Mouse (Mus musculus) lung, postnatal 0 days (tissue): Measurements from ENCODE around the gene Plcb1. TPM values are rescaled to one million over a fixed set of nuclear protein-coding genes. Genes with fewer than 3 reads are reported as not detected.

Source experiments
- ATAC-seq: fragments of 200-750 bp; cut with Nextera tagmentation; 2 replicates; pipeline ENCODE4 v1.8.0; 2017; ENCODE audit warnings: moderate library complexity
- DNase-seq: peaks from one replicate; pipeline ENCODE4 v3.0.0-alpha.2; 2016; ENCODE audit warnings: low spot score
- H3K27ac ChIP-seq: fragments of 300-500 bp; sonication (generic); 2 replicates; pipeline ENCODE4 v1.5.1; 2014; ENCODE audit warnings: antibody characterized with exemption, mild to moderate bottlenecking, low read length, mixed read lengths
- H3K27me3 ChIP-seq: fragments of 300-500 bp; sonication (generic); replicated peaks from 2 replicates; pipeline ENCODE4 v1.6.1; 2014; ENCODE audit warnings: low read length, mixed read lengths; ENCODE audit not compliant: insufficient read depth
- H3K36me3 ChIP-seq: fragments of 300-500 bp; sonication (generic); 2 replicates; pipeline ENCODE4 v1.6.1; 2014; ENCODE audit warnings: low read length, mixed read lengths; ENCODE audit not compliant: insufficient read depth
- H3K4me1 ChIP-seq: fragments of 300-500 bp; sonication (generic); 2 replicates; pipeline ENCODE4 v1.6.1; 2014; ENCODE audit warnings: antibody characterized with exemption, low read depth, low read length, mixed read lengths; ENCODE audit not compliant: insufficient read depth
- H3K4me2 ChIP-seq: fragments of 300-500 bp; sonication (generic); replicated peaks from 2 replicates; pipeline ENCODE4 v1.6.1; 2014; ENCODE audit warnings: low read depth, mild to moderate bottlenecking, low read length, moderate library complexity, mixed read lengths
- H3K4me3 ChIP-seq: fragments of 300-500 bp; sonication (generic); 2 replicates; pipeline ENCODE4 v1.5.1; 2014; ENCODE audit warnings: low read depth, low read length
- H3K9ac ChIP-seq: fragments of 300-500 bp; sonication (generic); replicated peaks from 2 replicates; pipeline ENCODE4 v1.6.1; 2014; ENCODE audit warnings: low read depth, mild to moderate bottlenecking
- H3K9me3 ChIP-seq: fragments of 300-500 bp; sonication (generic); 2 replicates; pipeline ENCODE4 v1.6.1; 2016; ENCODE audit warnings: low read length, mixed read lengths
- CTCF ChIP-seq: IDR thresholded peaks from 2 replicates; pipeline ENCODE4 v1.5.1; 2016; ENCODE audit warnings: antibody characterized with exemption, mild to moderate bottlenecking
- EP300 ChIP-seq: IDR thresholded peaks from 2 replicates; pipeline ENCODE4 v1.6.1; 2016; ENCODE audit warnings: antibody characterized with exemption, mild to moderate bottlenecking, control low read depth
- WGBS: fragments of 180-500 bp; shearing (Covaris S2); extraction: QIAGEN DNeasy Blood & Tissue Kit; methylation state at CpG from one replicate; pipeline ENCODE4 v1.1.7; 2014; 5-methylcytosine and 5-hydroxymethylcytosine counted together
- polyA plus RNA-seq: library from polyadenylated mRNA; unstranded; fragments of >200 nt; fragmentation: Nextera tagmentation; extraction: Ambion mirVana; gene quantifications from 2 replicates; pipeline ENCODE4 v1.2.1, GENCODE M21; 2015

Gene Plcb1
- polyA plus RNA-seq, 1 experiment from 2014 or later: 8.7 TPM

DNA sequence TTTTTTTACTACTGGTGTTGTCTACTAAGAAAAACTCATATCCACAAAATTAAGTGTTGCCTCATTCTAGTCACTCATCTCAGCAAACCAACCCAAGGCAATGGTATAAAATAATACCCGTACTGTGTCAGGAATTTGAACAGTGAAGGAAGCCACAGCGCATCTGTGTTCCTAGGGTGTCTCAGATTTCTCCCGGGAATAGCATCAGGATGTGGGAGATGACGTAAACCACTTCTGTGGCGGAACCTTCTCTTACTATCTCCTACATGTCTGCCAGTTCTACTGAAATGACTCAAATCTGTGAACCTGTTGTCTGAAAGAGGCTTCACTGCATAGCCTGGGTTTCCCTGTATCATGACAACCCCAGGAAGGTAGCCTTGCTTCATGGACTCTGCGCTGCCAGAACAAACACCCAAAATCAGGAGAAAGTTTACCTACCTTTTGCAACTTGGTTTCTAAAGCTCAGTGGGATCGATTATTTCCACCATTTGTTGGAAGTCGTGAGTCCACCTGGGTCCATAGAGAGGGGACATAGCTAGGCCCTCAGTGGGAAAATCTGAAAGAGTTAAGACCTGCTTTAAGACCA, 510.4 kb downstream of the Plcb1 start:
- Histone ChIP-seq H3K27me3 (no peaks in the 10 kb centered on the region), H3K4me2 (no peak overlapping the region), H3K4me1 (no peaks in the 10 kb centered on the region), H3K4me3 (no peak overlapping the region), H3K27ac (no peak overlapping the region), H3K36me3 (no peaks in the 10 kb centered on the region), H3K9ac (no peak overlapping the region), H3K9me3 (no peaks in the 10 kb centered on the region)
- WGBS: 88% methylated on average over 8 of the region's 8 CpGs
- no peak for DNase-seq
- no peak for ATAC-seq
- TF ChIP-seq CTCF (no peak), EP300 (no peak)

DNA sequence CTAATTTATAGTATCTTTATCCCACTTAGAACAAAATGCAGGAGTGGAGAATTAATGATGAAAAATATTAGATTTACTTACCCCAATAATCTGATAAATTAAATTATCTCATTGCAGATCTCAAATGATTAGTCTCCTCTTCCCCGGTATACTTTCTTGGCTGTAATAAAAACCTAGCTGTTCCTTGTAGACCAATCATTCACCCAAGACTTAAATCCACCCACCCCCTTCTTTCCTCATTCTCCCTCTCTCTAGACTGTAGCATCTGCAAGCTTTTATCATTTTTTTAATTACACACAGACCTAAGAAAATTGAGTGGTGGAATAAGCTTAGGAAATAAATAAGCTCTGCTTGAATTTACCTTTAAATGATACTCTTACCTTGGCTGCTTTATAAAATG, 514.6 kb downstream of the Plcb1 start:
- no peaks in the 10 kb centered on the region for H3K27me3 ChIP-seq
- no peak overlapping the region for H3K9ac ChIP-seq
- no peak overlapping the region for H3K27ac ChIP-seq
- no peaks in the 10 kb centered on the region for H3K4me1 ChIP-seq
- no peak for ATAC-seq
- no peak overlapping the region for H3K4me3 ChIP-seq
- DNase-seq: no peak
- H3K36me3 ChIP-seq: no peaks in the 10 kb centered on the region
- no peak for TF ChIP-seq CTCF
- TF ChIP-seq EP300: no peak
- H3K9me3 ChIP-seq: no peaks in the 10 kb centered on the region
- H3K4me2 ChIP-seq: no peak overlapping the region
- WGBS: 91% methylated on average over 1 of the region's 1 CpGs

DNA sequence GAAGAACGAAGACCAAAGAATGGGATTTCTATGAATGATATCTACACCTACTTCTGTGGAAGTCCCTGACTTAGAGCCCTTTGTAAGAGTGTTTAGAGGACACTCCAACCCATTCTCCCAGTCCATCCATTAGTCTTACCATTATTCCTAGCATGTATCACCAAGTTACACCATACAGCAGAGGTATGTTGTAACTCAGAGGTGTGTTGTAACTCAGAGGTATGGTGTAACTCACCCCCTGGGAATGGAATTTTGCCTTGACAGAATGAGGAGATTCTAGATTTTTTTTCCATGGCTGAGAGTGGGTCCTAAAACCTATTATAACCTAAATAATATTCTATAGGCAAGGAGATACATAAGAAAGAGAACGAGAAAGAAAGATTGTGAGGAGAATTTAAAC, 516.6 kb downstream of the Plcb1 start:
- no peak overlapping the region for H3K9ac ChIP-seq
- 82% methylated on average over 2 of the region's 2 CpGs for WGBS
- DNase-seq: no peak
- no peak overlapping the region for H3K4me3 ChIP-seq
- H3K27ac ChIP-seq: no peak overlapping the region
- no peak overlapping the region for H3K4me2 ChIP-seq
- H3K27me3 ChIP-seq: no peaks in the 10 kb centered on the region
- H3K9me3 ChIP-seq: no peaks in the 10 kb centered on the region
- ATAC-seq: no peak
- H3K4me1 ChIP-seq: no peaks in the 10 kb centered on the region
- H3K36me3 ChIP-seq: no peaks in the 10 kb centered on the region
- no peak for TF ChIP-seq CTCF
- no peak for TF ChIP-seq EP300

DNA sequence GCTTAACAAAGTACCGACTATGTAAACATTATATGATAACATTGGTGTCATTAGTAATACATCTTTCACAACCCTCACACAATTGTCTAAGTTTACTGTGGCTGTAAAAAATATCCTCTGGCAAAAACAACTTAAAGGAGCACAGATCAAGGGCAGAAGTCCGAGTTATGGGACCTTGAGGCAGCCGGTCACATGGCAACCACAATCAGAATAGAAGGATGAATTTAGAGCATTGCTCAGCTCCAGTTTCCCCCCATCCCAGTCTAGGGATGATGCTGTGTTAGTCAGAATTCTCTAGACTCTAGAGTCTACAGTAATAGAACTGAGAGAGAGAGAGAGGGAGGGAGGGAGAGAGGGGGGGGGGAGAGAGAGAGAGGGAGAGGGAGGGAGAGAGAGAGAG, 519.3 kb downstream of the Plcb1 start:
- 43% methylated on average over 3 of the region's 3 CpGs for WGBS
- Histone ChIP-seq H3K4me2 (no peak overlapping the region), H3K27ac (no peak overlapping the region), H3K9ac (no peak overlapping the region), H3K27me3 (no peaks in the 10 kb centered on the region), H3K4me3 (no peak overlapping the region), H3K36me3 (no peaks in the 10 kb centered on the region), H3K9me3 (no peaks in the 10 kb centered on the region), H3K4me1 (no peaks in the 10 kb centered on the region)
- DNase-seq (no peak), ATAC-seq (no peak)
- TF ChIP-seq CTCF: no peak
- no peak for TF ChIP-seq EP300

DNA sequence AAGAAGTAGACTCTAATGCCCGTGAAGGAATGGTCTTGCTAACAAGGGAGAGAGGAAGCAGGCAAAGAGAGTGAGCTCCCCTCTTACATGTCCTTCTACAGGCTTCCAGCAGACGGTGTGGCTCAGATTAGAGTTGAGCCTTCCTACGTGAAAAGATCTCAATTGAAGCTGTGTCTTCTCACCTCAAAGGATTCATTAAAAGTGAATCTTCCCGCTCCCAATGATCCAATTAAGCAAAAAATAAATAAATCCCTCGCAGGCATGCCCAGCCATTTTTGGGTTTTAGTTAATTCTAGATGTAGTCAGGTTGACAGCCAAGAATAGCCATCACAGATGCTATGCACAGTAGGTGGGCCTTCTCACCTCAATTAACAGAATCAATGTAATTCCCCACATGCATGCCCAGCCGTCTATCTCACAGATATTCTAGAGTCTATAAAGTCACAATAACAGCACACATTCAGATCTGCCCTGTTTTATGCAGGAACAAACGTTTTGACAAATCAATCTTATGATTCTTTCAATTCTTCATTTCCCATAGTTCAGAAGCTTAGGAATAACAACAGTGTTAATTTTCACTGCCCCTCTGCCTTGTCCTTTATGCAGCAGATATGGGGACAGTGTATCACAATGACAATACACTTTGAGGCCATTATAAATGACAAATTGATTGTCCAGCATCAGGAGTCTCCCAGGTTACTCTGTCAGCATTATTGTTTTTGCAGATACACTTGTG, 520.0 kb downstream of the Plcb1 start:
- TF ChIP-seq CTCF: no peak
- no peak for TF ChIP-seq EP300
- no peak overlapping the region for H3K4me3 ChIP-seq
- H3K4me2 ChIP-seq: no peak overlapping the region
- DNase-seq (no peak), ATAC-seq (no peak)
- no peaks in the 10 kb centered on the region for H3K9me3 ChIP-seq
- H3K9ac ChIP-seq: no peak overlapping the region
- 76% methylated on average over 7 of the region's 7 CpGs for WGBS
- no peak overlapping the region for H3K27ac ChIP-seq
- H3K36me3 ChIP-seq: no peaks in the 10 kb centered on the region
- no peaks in the 10 kb centered on the region for H3K4me1 ChIP-seq
- H3K27me3 ChIP-seq: no peaks in the 10 kb centered on the region

DNA sequence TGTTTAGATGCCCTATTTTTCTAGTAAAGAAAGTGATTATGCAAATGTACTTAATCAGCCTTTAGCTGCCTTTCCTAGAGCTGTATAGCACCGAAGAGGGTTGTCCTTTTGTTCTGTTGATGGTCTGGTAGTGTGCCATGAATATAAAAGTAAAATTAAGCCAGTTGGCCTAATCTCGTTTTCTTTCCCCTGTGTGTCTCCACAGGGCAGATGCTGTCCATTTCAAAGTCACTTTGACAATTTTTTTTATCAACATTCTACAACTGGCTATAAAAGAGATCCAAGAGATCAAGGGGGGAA, 520.6 kb downstream of the Plcb1 start:
- Histone ChIP-seq H3K27ac (no peak overlapping the region), H3K9me3 (no peaks in the 10 kb centered on the region), H3K36me3 (no peaks in the 10 kb centered on the region), H3K4me3 (no peak overlapping the region), H3K4me1 (no peaks in the 10 kb centered on the region), H3K9ac (no peak overlapping the region), H3K4me2 (no peak overlapping the region), H3K27me3 (no peaks in the 10 kb centered on the region)
- no peak for TF ChIP-seq EP300
- TF ChIP-seq CTCF: no peak
- 70% methylated on average over 2 of the region's 2 CpGs for WGBS
- DNase-seq: no peak
- no peak for ATAC-seq
